Mouse (Mus musculus): ENCODE measurements around the gene Clasp2.

- TF ChIP-seq CTCF (IDR thresholded peaks at IDR 0.05; ENCODE audit: control insufficient read depth, insufficient read depth, insufficient replicate concordance, low read depth, low read length) (no peak), POLR2A (IDR thresholded peaks at IDR 0.05; ENCODE audit: control insufficient read depth, low read depth, low read length) (no peak)
Measured at GRCm38 (mm10) chr9:113941103-113941805, 200.0 kb downstream of the Clasp2 start.

All from testis, adult 2 months (tissue).